Mouse (Mus musculus): Measurements from ENCODE around the gene Ttc7b.

The Ttc7b gene

DNA sequence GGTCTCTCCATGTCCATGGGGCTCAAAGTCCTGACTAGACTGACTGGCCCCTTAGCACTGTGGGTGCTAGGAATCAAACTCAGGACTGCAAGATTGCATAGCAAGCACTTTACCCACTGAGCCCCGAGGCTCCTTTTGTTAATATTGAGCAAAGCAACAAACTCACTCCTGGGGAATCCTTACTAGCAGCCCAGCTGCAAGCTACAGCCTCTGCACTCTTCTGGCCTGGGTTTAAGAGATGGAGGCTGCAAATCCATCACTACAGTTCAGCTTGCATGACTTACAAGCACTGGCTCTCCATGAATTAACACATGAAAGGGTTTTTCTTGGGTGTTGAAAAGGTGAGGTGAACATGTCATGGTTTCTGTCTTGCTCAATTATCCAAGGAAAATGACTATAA lies 142.8 kb downstream of the Ttc7b start:
- DNase-seq: no peak

GRCm38 (mm10) chr12:100375801-100376200 lies 144.8 kb downstream of the Ttc7b start:
- no peak for DNase-seq

DNA sequence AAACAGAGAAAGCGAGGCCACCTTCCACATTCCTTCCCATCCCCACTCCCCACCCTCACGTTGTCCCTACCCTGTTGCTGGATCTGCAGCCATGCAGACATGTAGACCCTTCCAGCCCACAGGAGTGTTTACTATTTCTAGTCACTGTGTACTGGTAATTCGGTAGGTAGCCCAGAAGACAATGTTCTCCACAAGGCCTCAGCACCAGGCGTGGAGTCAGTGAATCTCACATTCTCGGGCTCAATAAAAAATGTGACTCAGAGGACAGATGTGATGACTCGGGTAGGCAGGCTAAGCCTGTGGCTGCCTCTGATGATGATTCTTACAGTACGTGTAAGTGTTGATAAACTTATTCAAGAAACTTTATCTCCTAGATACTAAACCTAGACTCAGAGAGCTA lies 147.8 kb downstream of the Ttc7b start:
- no peak for DNase-seq

DNA sequence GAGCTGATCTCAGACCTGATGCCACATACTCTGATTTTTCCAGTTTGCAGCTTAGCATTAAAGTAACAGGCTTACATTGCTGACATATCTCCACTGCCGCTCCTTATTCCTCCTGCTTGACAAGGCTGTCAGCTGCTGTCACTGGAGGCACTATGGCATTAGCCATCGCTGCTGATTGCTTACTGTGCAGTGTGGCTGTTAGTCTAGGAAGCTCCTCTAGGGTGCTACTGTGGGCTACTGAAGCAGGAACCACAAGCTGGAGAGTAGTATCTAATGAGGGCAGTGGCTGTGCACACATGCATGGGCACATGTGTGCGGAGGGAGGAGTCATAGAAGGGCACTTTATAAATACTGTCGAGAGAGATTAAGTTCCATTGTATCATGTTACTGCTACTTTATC lies 148.6 kb downstream of the Ttc7b start:
- DNase-seq: no peak

DNA sequence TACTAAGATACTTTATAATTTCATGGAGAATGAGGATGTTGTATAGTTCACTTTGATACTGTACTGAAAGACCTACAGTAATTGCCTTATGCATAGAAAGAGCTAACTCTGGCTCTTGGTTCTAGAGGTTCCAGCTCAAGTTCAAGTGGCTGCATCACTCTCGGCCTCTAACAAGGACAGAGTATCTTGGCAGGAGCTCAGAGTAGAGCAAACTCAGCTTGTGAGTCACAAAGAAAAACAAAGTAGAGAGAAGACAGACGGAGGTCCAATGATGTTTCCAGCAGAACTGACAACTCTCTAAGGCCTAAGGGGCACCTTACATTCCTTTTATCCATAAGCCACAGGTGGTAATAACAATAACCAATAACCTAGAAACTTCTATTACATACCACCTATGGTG lies 150.8 kb downstream of the Ttc7b start:
- DNase-seq: no peak

DNA sequence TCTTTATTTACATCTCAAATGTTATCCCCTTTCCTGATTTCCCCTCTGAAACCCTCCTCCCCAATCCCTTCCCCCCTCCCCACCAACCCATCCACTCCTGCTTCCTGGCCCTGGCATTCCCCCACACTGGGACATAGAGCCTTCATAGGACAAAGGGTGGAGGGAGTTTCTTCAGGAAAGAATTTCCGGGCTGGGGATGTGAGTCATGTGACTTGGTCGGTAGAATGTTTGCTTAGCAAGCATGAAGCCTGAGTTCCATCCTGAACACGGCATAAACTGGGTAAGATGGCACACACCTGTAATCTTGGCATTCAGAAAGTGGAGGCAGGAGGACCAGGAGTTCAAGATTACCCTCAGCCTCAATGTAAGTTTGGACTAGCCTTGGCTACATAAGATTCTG lies 151.4 kb downstream of the Ttc7b start:
- DNase-seq: no peak

DNA sequence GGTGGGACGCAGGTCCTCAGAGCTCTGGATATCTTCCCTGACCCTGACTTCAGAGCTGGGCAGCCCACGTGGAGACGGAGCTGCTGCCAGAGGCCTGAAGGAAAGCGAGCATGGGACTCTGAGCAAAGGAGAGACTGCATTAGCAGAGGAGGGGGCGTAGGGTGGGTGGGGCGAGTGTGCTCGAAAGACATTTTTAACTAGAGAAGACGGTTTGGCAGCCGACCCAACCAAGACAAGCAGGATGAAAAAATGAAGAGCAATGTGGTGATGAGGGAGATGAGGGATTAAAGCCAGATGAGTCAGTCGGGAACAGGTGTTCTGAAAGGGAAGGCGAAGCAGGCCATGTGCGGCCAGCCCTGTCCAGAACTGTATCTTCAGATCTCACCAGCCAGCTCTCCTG lies 159.3 kb downstream of the Ttc7b start:
- DNase-seq: no peak

DNA sequence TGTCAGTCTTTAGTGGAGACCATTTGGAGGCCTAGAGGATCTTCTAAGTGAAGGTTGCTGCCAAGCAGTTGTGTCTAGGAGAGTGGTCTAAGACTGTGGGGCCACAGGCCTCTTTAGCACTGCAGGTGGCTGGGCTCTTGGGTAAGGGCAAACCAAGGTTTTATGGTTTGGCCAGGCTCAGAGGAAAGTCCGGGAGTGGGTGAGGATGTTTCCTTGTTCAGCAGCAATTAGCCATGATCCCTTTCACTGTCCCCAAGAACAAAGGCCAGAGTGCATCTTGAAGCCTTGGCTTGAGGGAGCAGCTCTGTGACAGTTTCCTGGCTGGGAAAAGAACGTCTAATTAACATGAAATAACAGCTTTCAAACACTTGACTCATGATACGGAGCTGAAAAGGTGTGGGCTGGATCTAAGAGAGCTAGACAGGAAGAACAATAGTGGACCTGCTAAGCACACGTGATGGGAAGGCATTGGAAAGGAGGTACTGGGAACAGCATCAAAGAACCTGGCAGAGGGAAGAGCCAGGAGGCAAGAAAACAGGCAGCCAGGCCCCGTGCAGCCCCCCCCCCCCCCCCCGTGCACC lies 162.5 kb downstream of the Ttc7b start:
- DNase-seq: no peak

DNA sequence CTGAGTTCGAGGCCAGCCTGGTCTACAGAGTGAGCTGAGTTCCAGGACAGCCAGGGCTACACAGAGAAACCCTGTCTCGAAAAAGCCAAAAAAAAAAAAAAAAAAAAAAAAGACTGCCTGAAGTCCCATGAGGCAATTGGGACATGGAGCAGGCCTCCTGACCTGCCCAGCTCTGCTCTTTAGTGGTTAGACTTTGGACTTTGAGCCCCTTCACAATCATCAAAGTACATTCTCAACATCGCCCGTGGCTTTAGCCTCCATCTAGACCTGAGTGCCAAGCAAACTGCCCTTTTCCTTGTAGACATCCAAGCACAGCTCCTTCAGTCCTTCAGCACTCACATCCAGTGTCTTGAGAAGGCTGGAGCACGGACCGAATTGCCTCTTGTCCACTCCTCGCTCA lies 164.2 kb downstream of the Ttc7b start:
- DNase-seq: no peak

GRCm38 (mm10) chr12:100355565-100355964 lies 165.1 kb downstream of the Ttc7b start:
- DNase-seq: no peak

DNA sequence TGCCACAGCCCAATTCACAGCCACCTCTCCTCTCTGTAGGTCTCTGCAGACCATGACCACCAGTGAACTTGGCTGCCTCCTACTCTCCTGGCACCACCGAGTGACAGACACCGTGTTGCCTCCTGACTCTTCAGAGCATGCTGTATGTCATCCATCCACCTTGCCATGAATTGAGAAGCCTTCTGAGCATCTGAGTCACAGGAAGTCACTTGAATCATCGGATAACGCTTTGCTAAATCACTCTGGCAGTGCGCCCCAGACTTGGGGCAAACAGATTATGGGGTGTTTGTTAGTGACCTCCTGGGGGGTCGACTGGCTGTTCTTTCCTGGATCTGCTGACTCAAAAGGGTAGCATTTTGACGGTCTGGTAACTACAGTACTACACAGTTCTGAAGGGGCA lies 166.7 kb downstream of the Ttc7b start:
- no peak for DNase-seq

DNA sequence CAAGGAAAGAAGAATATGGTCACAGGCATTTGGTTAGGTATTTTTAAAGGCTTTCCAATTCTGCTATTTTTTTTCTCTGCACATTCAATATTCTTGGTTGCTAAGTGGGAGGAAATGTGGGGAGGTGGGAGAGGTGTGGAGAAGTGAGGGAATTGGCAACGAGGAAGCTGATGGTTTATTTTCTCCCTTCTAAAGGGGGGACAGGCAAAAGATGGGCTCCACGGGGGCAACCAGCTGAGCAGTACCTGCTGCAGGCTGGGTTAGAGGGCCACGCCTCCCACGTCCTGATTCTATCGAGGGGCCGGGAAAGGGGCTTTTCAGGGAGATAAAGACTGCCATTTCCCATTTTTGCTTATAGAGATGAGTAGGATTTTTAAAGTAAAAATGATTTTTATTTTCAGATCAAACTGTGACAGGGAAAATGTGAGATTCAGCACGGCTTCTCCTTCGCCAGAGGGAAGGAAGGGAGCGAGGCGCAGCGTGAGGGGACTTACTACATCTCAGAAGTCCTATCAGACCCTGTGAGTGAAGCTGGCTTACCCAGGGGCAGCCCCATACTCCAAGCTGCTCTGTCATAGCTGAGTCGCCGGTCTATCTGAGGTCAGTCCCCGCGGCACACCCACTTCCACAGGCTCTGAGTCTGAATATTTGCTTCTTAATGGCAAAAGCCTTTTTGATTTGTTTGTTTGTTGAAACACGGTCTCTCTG lies 167.4 kb downstream of the Ttc7b start:
- DNase-seq: no peak

DNA sequence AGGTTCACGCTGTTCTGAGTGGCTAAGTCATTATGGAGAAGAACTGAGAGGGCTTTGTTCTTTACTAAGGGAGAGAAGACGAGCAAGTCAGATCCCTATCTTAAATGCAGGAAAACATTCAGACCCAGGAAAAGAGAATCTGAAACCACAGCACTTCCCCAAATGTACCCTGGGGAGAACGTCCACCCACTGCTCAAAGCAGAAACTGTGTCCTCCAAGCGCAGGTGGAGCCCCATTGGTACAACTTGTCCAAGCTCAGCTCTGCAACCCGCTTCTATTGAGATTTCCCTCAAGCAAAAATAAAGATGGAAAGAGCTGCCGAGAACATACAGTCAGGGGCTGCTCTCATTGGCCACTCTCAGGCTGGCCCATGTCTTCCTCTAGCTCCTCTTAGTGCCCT lies 168.5 kb downstream of the Ttc7b start:
- DNase-seq: no peak

- DNase-seq: no peak
These were observed 177.1 kb downstream of the Ttc7b start for GRCm38 (mm10) chr12:100343554-100343953.

DNA sequence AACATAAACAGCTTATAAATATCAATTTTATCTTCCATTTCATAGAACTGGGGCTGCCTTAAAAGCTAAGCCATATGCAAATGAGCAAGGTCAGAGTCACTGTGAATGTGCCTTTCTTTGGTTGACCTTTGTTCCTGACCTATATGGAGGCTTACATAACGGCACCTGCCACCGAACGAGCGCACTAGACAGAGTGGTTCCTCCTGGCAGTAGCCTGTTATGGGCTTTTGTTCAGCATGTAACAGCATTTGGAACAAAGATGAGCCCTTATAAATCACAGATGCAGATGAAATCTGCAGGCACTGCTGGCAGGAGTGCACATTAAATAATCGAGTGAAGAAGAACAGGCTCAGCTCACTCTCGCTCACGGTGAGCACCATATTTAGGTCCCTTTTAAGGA lies 179.0 kb downstream of the Ttc7b start:
- no peak for DNase-seq

DNA sequence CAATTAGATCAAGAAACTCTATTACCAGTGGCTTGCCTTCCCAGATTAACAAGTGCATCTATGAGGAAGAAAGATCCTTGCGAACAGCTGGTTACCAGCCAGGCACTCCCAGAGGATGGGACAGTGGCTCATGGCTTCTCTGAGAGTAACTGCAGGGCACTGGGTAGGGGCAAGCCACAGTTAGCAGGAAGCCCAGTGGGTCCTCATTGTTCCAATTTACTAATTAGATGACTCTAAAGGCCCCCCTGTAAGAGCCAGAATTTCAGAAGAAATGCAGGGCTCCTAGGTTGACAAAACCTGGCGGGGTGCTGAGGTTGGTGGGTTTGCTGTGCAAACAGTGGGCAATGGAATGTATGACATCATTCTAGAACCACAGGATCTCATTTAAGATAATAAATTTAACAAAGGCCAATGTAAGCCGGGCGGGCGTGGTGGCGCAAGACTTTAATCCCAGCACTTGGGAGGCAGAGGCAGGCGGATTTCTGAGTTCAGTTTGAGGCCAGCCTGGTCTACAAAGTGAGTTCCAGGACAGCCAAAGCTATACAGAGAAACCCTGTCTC lies 179.6 kb downstream of the Ttc7b start:
- no peak for DNase-seq

DNA sequence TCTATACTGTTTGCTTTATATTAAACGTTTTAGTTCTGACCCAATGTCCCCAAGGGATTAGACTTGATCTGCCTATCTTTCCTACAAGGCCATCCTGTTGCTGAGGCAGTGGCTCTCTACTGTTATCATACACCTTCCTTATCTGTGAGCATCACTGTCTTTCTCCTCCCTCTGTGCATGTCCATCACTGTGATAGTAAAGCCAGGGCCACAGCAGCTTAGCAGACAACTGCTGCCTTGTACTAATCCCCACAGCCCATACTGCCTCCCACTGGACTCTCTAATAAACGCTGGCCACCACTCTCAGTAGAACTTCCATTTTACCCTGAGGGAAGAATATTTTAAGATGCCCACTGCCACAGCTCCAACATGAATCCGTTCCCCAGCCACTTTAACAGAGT lies 182.6 kb downstream of the Ttc7b start:
- DNase-seq: no peak

- DNase-seq: peak; percentile 24
These were observed 183.1 kb downstream of the Ttc7b start for GRCm38 (mm10) chr12:100337351-100338018.

DNA sequence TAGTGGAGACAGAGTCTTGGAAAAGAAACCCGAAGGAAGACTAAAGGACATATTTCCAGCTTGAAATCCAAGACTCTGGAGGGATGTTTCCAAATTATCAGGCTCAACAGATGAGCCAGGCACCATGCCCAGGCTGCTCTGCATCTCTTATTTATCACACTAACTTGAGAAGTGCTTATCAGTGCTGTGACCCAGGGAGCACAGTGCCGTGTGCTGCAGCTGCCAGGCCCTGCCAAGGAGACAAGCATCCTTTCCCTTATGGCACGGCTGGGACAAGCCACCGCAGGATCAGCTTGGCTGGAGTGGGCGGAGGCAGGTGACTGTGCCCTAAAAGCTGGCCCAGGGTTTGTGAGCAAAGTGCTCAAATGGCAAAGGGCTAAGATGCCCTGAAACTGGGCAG lies 184.4 kb downstream of the Ttc7b start:
- no peak for DNase-seq

DNA sequence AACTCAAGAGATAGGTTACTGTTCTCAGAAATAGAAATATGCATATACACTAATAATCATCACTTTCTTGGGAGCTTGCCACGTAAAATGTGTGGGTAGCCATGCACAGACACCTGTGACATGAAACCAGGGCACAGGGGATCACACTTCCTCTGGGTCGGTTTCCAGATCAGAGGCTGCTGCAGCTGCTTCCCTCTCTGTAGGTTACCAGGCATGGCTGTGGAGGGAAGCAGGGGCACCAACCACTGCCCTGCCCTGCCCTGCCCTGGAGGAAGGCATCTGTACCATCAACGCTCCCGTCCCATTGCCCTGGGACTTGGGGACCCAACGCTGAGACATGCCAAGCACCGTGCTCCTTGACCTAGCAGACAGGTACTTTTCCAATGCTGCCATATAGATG lies 188.8 kb downstream of the Ttc7b start:
- peak; percentile 79 for DNase-seq

GRCm38 (mm10) chr12:100330234-100330633 lies 190.4 kb downstream of the Ttc7b start:
- DNase-seq: no peak

DNA sequence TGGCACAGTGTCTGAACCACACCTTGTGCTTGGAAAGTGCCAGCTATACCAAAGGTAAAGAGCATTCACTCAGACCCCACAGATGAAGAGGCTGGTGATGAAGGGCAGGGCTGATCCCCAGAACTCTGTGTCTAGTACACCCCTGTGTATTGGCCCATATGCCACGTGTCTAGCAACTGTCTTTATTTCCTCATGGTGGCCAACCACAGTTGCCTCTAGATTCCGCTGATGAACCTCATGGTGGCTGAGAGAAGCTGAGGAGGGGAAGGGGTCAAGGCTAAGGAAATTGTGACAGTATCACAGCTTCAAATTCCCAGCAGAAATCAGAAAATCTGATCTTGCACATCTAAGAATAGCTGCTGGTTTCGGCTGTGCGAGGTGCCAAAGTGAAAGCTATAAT lies 191.6 kb downstream of the Ttc7b start:
- DNase-seq: no peak

- no peak for DNase-seq
These were observed 192.1 kb downstream of the Ttc7b start for GRCm38 (mm10) chr12:100328557-100328956.

DNA sequence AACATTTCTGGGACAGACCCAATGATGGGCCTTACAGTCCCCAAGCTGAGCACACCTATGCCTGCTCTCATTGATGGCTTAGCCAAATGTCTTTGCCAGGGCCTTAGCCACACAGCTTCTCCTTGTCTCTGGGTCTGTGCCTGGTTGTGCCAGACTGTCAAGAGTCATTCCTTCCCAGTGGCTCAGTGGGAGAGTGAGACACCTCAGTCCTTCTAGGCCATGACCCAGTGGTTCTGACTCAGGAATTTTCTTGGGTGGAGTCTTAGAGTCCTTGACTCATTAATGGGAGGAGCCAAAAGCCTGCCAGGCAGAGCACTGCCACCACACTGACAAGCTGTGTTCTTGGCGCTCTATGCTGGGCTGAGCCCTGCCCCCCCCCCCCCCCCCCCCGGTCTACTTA lies 193.9 kb downstream of the Ttc7b start:
- DNase-seq: no peak

Measured in thymus, postnatal 14 days (tissue).